Mouse (Mus musculus) megakaryocyte, embryonic 14.5 days (primary cell): Measurements from ENCODE around the gene Pold3.

Experiments used
- FLI1 ChIP-seq: IDR thresholded peaks from 2 replicates; pipeline ENCODE4 v1.6.1; 2012; ENCODE audit warnings: low read length, inconsistent platforms, mixed read lengths
- GATA1 ChIP-seq: IDR thresholded peaks from 3 replicates; pipeline ENCODE4 v1.6.1; 2012; ENCODE audit warnings: mixed read lengths, low read length, inconsistent platforms, borderline replicate concordance

- TF ChIP-seq GATA1 (no peak), FLI1 (no peak)
Measured at GRCm38 (mm10) chr7:100042120-100042519, 79.2 kb downstream of the Pold3 start.
